Mouse (Mus musculus) CD4-positive helper T cell, adult 2 months (primary cell): ENCODE results near the gene Pik3r2.
"Not testable (repeated sequence)": the region's sequence is repeated elsewhere in the genome, so short reads cannot be mapped to it uniquely, and the experiment has no call there.

ENCODE experiments used
- DNase-seq: peaks from one replicate; pipeline ENCODE4 v3.0.0-alpha.2; 2012; ENCODE audit warnings: low read depth, missing footprints, low spot score

Pik3r2 gene

DNA sequence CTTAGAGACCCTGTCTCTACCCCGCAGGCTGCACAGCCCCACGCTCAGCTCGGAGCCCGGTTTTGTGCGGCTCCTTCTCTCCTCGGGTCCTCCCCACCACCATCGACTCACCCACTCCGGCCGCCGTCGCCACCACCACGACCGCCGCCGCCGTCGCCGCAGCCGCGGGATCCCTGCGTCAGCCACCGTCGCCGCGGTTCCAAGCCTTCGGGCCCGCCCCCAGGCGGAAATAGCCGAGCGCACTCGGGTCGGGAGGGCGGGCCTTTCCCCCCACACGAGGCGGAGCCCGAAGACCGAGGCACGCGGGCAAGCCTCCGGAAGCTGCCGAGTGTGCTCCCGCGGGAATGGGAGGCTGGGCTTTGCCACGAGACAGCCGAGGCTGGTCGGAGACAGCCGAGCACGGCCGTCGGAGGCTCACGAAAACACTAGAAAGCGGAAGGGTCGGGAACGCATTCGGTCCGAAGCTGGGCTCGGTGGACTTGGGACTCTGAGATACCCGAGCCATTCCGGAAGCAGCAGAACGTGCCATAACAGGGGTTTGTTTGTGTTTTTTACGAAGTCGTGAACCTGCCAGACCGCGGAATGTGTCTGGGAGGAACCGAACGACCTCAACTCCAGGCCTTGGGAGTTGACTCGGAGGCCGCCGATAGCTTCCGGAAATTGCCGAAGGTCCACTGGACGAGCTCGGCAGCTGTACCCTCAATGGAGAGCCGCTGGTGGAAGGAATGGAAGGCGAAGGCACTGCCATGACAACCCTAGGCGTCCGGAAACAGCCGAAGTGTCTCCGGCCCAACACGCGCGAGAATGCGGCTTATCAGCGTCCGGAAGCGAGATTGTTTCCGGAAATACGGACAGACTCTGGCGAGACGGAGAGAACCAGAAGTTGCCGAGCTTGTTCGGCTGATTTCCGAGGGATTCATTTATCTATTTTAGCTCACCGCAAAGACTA is at the start of gene Pik3r2:
Gene Pik3r2, minus strand, starts transcription at position 218 of the 949 bp plus-strand sequence.
- peak; percentile 98 for DNase-seq

DNA sequence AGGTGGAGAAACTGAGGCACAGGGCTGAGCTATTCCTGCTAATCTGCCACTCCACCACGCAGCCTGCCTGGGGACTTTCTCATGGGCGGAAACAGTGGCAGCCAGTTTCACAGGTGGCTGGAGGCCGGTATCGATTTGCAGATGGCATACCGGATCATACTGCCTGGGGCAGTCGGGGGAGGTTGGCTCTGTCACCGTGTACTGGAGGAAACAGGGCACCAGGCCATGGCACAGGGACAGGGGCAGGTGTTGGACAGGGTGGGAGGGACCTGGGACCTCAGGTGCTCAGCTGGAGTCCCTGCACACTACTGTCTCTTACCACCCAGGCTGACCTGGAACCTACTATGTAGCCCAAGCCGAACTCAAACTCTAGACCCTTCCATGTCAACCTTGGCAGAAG is 49.3 kb upstream of the Pik3r2 start:
- no peak for DNase-seq

DNA sequence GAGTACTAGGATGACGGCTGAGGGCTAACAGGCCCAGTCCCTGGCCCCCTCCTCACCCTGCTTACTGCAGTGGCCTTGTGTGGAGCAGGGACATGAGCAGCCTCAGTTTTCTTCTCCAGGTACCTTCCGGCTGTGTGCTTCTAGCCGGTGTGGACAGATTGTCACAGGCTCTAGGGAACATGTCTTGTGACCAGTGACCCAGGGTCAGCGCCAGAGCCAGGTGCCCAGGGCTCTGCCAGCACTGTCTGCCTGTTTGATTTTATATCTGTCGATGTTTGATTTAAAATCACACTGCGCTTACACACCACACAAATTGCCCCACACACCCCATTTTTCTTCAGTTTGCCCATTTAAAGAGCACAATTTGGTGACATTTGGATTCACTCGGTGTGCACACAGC is 47.3 kb upstream of the Pik3r2 start:
- DNase-seq = no peak

DNA sequence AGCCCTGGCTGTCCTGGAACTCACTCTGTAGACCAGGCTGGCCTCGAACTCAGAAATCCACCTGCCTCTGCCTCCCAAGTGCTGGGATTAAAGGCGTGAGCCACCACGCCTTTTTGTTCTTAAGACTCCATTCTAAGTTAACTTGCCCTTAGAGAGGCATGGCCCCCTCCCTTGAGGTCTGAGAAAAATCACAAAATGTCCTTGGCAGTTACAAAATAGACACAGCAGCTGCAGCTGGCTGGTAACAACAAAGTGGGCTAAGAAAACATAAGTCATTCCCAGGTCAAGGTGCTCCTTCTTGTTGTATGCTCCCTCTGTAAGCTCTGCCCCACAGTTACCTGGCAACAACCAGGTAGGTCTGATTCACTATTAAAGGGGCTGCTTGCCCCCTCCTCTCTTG is 46.1 kb upstream of the Pik3r2 start:
- not testable (repeated sequence) for DNase-seq

DNA sequence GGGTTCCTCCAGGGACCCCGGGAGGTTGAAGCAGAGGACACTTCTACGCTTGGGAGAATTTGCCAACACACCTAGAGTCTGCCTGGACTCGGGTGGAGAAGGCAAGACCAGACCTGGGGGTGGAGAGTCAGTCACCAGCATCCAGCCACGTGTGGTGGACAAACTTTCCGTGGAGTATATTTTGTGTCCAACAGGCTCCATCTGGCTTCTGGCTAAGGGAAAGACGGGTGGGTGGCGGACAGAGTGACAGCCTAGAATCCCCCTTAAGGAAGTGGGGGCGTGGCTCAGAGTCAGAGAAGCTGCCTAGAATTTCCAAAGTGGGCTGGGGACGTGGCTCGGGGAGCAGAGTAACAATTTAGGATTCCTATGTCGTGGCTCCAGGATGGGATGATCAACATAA is 45.5 kb upstream of the Pik3r2 start:
- no peak for DNase-seq

DNA sequence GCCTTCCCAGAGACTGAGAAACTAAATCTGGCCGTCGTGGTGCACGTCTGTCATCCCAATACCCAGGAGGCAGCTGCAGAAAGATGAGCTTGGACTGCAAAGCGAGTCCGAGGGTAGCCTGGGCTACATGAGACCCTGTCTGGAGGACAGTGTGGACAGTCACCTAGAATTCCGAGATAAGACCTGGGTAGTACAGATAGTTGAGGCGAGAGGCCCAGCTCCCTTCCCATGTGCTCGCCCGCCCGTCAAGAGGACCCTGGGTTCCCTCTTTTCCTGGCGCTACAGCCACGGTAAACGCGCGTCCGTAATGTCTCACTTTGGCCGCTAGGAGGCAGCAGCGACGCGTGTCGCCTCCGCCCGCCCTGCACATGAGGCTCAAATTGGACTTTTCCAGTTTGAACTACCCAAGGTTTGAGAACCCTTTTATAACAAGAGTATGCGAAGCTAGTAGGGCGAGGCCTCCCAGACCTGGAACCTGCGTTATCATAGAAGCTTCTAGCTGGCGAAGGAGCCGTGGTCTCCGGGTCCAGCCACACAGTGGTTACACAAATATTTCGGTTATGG is 45.0 kb upstream of the Pik3r2 start:
- DNase-seq = peak; percentile 72

DNA sequence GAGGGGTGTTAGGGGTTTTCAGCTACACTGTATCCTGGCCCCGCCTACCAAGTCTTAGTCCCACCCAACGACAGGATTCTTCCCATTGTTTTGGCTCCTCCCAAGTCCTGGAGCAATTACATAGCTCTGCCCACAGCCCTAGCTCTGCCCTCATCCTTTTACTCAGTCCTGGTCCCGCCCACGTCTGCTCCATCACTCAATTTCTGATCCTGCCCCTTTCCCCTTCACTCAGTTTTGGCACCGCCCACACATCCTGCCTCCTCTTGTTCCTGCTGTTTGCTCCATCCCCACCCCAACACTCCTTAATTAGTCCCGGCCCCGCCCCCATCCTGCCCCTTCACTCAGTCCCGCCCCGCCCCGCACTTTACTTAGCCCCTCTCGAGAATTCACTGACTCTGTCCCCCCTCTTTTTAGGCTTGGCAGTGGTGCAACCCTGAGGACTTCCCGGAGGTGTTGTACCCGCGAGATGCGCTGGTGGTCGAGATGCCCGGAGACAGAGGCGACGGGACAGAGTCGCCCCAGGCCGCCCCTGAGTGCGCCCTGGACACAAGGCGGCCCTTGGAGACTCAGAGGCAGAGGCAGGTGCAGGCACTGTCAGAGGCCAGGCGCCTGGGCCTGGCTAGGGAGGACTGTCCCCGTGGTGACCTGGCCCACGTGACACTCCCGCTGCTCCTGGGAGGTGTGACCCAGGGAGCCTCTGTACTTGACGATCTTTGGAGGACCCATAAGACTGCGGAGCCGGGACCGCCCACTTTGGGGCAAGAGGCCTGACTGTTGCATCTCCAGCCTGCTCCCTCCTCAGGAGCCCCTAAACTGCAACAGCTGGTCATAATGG is 43.8 kb upstream of the Pik3r2 start:
- no peak for DNase-seq

DNA sequence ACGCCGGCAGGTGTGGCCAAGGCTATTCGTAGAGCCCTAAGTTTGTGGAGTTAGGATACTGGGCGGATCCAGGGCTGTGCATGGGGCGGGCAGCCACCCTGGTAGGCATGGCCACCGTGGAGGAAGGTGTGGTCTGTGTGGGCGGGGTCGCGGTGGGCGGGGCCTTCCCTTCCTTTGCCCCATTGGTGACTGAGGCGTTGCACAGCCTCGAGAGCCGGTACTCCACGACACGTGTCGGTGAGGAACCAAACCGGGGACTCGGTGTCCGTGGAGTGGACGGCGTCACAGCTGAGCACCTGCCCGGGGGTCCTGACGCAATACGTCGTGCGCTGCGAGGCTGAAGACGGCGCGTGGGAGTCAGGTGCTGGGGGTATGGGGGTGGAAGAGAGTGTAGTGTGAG is 40.2 kb upstream of the Pik3r2 start:
- no peak for DNase-seq

DNA sequence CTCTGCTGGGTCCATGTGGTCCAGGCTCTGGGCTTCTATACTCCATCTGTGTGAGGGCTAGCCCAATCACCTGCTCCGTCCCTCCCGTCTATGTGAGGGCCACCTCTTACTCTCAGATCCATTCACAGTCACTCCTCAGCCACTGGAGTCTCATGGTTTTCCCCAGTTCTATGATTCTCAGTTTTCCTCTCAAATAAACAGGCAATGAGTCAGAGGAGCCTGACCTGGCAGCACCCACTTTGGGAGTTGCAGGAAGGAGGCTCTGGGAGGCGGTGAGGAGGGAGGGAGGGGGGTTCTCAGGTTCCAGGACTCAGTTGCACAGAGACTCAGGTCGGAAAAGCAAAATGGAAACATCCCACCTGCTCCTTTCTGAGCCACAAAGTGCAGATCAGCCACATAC is 36.4 kb upstream of the Pik3r2 start:
- DNase-seq = no peak

DNA sequence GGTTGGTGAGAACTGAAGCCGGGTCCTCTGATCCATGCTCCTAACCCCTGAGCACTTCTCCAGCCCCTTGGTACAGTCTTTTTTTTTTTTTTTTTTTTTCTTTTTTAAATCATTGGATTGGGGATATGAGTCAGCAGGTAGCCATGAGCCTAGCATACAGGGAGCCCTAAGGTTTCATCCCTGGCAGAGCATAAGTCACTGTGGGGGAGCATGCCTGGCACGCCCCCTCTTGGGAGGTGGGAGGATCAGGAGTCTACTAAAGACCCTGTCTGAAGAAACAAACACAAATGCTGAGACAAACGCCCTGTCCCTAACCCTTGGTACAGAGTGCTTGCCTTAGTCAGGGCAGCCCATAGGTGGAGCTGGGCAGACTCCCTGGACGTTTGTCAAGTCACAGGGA is 35.5 kb upstream of the Pik3r2 start:
- no peak for DNase-seq

DNA sequence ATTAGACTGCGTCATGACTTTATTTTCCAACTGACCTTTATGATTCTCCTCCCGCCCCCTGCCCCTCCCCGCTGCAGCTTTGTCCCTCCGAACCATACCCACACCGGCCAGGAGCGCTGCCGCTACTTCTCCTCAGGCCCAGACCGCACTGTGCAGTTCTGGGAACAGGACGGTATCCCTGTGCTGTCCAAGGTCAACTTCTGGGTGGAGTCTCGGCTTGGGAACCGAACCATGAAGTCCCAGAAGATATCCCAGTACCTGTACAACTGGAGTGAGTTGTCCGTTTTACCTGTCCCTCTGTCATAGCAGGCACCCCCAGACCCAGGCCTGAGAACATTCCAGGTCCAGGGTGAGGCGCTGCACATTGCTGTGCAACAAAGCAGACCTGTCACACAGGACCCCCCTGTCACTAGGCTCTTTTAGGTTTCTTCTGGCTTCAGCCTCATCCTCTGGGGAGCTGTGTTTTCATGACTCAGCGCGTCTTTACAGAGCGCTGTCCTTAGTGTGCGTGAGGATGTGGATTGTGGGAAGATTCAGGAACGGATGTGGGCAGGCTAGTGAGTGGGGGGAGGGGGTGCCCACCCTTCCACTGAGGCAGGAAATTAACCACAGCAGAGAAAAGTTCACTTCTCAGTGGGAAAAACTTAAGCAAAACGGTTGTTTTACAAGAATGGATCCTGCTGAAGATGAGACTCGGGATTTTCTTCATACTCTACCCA is 34.6 kb upstream of the Pik3r2 start:
- peak; percentile 77 for DNase-seq

DNA sequence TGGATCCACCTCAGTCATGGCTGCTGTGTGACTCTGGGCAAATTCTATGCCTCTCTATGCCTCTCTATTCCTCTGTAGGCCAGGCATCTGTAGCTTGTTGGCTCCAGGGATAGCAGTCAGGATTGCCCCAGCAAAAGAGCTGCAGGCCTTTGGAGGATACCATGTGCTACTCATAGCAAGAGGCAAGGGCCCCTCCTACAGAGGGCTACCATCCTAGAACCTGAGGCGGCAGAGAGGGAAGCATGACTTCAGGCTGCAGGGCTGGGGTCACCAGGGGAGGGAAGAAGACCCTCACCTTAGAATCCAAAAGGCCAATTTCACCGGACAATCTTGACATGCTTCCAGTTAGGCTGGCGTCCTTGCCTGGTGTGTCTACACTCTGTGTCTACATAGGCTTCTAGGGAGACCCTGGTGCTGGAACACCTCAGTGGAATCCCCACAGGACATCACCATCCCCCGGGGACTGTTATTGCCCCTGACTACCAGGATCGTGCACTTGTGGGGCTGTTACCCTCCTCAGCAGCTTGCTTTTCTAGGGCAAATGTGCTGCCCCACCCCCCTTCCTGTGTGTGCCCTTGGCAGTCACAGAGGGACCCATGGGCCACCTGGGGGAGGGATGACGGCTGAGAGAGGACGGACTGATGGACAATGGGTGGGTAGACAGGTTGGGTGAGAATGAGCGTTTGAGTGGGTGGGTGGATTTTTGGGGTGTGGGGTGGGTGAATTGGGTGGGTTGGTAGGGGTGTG is 32.6 kb upstream of the Pik3r2 start:
- DNase-seq = no peak

DNA sequence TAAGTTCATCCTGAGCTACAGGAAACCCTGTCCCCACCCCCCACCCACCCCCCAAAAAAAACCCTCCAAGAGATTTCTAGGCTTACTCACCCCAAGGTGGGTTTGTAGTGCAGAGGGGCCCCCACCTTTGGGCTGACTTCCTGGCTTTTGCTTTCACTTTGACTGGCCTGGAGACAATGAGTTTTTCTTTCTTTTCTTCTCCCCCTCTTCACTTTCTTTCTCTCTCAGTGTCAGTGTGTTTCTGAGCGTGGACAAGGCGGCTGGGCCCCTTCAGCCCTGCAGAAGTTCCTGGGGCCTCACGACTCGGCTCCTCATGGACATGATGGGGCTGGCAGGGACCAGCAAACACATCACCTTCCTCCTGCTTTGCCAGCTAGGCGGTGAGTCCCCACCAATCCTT is 31.7 kb upstream of the Pik3r2 start, which contains the start of gene Il12rb1:
Gene Il12rb1, plus strand, starts transcription at position 211 of the 400 bp plus-strand sequence.
- DNase-seq = peak; percentile 74

DNA sequence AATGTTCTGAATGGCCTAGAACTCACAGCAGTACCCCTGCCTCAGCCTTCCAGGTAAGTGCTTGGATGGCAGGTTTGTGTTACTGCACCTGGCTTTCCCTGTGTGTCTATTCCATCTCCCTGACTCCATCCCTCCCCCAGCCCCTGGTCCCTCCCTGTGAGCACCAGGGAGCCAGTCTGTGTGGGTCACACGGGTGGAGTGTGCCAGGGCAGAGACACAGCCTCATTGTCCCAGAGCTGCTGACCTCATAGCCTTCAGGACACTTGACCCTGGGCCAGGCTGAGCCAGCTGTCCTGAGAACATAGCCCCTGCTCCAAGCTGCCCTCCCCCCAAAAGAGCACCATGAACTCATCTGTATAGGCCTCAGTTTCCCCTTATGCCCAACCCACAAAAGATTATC is 30.8 kb upstream of the Pik3r2 start:
- DNase-seq = no peak

DNA sequence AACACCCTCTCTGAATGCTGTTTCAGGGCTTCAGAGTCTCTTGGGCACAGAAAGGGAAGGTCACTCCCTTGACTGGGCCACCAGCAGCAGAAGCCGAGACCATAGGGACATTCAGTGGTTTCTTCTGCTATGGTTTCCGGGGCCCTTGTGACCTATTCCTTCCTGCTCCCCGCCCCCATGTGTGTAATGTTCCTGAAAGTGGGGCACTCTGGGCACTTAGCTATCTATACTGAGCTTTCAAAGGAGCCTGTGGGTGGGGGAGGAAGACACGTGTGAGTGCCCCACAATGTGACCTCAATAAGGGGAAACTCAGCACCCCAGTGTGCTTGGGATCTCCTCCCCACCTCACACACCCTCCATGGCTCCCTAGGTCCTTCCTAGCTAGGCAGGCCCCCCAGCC is 30.0 kb upstream of the Pik3r2 start:
- peak; percentile 77 for DNase-seq

DNA sequence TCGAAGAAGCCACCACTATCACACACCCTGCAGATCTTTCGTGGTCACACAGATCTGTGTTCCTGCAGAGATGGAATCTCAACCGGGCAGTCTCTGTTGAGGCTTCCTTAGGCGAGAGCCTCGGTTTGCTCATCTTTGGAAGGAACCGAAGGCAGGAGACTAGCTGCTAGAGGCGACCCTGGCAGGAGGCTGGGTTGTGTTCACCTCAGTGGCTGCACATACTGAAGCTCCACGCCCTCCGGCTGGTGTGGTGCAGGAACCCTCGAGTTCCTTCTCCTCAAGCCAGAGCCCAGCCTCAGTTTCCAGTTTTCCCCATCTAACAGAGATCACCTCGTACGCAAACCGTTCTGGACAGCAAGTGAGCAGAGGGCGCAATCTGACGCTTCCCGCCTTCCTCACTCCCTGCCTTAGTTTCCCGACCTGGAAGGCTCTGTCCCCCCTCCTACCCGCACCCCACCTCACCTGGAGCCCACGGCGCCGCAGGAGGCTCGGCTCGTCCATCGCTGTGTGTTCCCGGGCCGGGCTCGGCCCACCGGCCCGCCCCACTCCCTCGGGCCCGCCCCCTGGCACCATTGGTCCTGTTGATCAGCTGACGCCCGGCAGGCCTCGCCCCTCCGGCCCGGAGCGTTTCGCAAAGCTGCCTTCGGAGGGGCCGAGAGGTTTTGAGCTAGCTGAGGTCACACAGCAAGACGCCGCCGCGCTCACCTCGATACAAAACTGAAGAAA is 28.1 kb upstream of the Pik3r2 start, which contains the start of gene Mast3:
Gene Mast3, minus strand, starts transcription at position 574 of the 726 bp plus-strand sequence.
- peak; percentile 85 for DNase-seq

DNA sequence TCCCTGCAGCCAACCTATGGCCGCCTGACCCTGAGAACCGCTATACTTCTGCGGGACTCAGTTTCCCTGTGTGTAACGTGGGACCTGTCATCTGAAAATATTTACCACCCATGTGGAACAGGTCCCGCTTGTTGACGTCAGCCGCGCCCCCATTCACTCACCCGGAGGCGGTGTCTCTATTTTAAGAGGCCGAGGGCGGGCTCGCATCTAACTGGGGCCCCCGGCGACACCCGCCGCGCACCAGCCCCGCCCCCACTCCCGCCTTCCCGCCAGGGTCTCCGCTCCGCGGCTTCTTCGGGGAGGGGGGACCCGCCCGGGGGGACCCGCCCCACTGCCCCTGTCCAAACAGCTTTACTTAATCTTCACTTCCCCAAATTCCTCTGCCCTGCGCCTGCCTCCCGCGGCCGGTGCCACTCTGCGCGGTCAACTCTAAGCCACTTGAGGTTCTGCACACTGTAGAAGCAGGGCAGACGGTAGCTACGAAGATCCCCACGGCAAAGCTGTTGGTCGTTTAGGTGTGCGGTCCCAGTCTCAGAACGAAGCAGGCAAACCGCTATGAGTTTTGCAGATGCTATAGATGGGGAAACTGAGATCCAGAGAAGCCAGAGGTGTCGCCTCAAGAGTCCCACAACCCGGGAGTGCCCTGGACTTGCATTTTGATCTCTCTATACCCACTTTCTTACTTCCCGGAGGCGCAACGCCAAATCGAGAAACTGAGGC is 27.4 kb upstream of the Pik3r2 start:
- peak; percentile 57 for DNase-seq

DNA sequence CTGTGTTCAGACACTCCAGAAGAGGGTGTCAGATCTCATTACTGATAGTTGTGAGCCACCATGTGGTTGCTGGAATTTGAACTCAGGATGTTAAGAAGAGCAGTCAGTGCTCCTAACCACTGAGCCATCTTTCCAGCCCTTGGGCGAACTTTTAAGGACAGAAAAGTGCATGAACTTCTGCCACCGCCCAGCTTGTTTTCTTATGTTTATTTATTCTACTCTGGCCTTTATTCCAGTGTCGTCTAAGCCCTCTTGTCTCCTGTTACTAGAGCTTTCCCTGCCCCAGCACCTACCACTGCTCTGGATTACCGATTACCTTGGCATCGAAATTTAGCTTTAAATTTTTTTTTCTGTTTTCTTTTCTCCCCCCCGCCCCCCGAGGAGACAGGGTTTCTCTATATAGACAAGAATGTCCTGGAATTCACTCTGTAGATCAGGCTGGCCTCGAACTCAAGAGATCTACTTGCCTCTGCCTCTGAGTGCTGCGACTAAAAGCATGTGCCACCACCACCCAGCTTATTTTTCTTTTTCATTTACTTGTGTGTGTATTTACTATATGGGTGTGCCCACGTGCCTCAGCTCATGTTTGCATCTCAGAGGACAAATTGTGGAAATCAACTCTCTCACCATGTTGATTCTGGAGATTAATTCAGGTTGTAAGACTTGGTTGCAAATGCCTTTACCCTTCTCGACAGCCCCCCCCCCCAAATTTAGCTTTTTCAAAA is 26.4 kb upstream of the Pik3r2 start:
- no peak for DNase-seq

DNA sequence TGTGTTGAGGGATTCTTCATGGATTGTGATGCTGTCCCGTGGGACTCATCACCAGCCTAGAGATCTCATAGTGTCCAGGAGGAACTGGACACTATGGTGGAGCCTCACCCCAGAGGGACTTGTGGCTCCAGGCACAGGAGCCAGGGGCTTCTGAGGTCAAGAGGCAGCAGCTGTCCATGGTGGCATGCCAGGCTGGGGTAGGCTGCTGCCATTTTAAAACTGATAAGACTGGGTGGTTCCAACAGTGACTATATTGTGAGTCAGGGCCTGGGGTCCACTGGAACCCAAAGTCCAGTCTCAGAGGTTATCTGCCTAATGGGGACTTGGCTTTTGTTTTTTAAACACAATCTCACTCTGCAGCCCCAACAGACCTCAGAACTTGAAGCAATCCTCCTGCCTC is 25.3 kb upstream of the Pik3r2 start:
- DNase-seq = no peak
